Mouse (Mus musculus) frontal cortex, adult (tissue): ENCODE measurements around the gene Ptpn5.

Experiments used
- ATAC-seq: cut with Nextera tagmentation; 2 replicates; pipeline ENCODE4 v1.9.2; 2017; ENCODE audit warnings: mild to moderate bottlenecking, moderate library complexity, mixed read lengths; ENCODE audit not compliant: low TSS enrichment

Ptpn5 gene

GRCm38 (mm10) chr7:47111121-47111520, 22.4 kb downstream of the Ptpn5 start:
- ATAC-seq, result no peak

GRCm38 (mm10) chr7:47110511-47110910, 23.0 kb downstream of the Ptpn5 start:
- ATAC-seq, result peak; percentile 56

- ATAC-seq, result peak; percentile 56
Measured at GRCm38 (mm10) chr7:47108779-47109189, 24.7 kb downstream of the Ptpn5 start.

GRCm38 (mm10) chr7:47106949-47107348, 26.5 kb downstream of the Ptpn5 start:
- no peak for ATAC-seq

GRCm38 (mm10) chr7:47103671-47104414, 29.6 kb downstream of the Ptpn5 start:
- ATAC-seq, result no peak

GRCm38 (mm10) chr7:47102970-47103369, 30.5 kb downstream of the Ptpn5 start:
- no peak for ATAC-seq

GRCm38 (mm10) chr7:47100615-47101014, 32.9 kb downstream of the Ptpn5 start:
- no peak for ATAC-seq

- peak; percentile 78; the same call in 1 of the 2 replicates for ATAC-seq
Measured at GRCm38 (mm10) chr7:47099306-47099705, 34.2 kb downstream of the Ptpn5 start.

- peak; percentile 86 for ATAC-seq
Measured at GRCm38 (mm10) chr7:47098044-47098443, 35.4 kb downstream of the Ptpn5 start.

GRCm38 (mm10) chr7:47094969-47095368, 38.5 kb downstream of the Ptpn5 start:
- no peak for ATAC-seq

- ATAC-seq, result no peak
Measured at GRCm38 (mm10) chr7:47093935-47094334, 39.5 kb downstream of the Ptpn5 start.

- ATAC-seq, result peak; percentile 50
Measured at GRCm38 (mm10) chr7:47085075-47085474, 48.4 kb downstream of the Ptpn5 start.

- peak; percentile 67 for ATAC-seq
Measured at GRCm38 (mm10) chr7:47081277-47081676, 52.2 kb downstream of the Ptpn5 start.

GRCm38 (mm10) chr7:47080868-47081267, 52.6 kb downstream of the Ptpn5 start:
- ATAC-seq, result no peak

- no peak for ATAC-seq
Measured at GRCm38 (mm10) chr7:47077451-47077850, 56.0 kb downstream of the Ptpn5 start.

- ATAC-seq, result no peak
Measured at GRCm38 (mm10) chr7:47076729-47077128, 56.8 kb downstream of the Ptpn5 start.

- no peak for ATAC-seq
Measured at GRCm38 (mm10) chr7:47076193-47076592, 57.3 kb downstream of the Ptpn5 start.

GRCm38 (mm10) chr7:47073536-47074521, 59.7 kb downstream of the Ptpn5 start:
- no peak for ATAC-seq

GRCm38 (mm10) chr7:47072551-47072950, 60.9 kb downstream of the Ptpn5 start:
- peak; percentile 57; the same call in 1 of the 2 replicates for ATAC-seq

- ATAC-seq, result no peak
Measured at GRCm38 (mm10) chr7:47067879-47068278, 65.6 kb downstream of the Ptpn5 start.

GRCm38 (mm10) chr7:47066942-47067341, 66.5 kb downstream of the Ptpn5 start:
- no peak for ATAC-seq

- ATAC-seq, result peak; percentile 86
Measured at GRCm38 (mm10) chr7:47061560-47061959, 71.9 kb downstream of the Ptpn5 start.

- no peak for ATAC-seq
Measured at GRCm38 (mm10) chr7:47059339-47059738, 74.1 kb downstream of the Ptpn5 start.
